Mouse (Mus musculus): ENCODE data around the gene Psen2.

Psen2 gene

DNA sequence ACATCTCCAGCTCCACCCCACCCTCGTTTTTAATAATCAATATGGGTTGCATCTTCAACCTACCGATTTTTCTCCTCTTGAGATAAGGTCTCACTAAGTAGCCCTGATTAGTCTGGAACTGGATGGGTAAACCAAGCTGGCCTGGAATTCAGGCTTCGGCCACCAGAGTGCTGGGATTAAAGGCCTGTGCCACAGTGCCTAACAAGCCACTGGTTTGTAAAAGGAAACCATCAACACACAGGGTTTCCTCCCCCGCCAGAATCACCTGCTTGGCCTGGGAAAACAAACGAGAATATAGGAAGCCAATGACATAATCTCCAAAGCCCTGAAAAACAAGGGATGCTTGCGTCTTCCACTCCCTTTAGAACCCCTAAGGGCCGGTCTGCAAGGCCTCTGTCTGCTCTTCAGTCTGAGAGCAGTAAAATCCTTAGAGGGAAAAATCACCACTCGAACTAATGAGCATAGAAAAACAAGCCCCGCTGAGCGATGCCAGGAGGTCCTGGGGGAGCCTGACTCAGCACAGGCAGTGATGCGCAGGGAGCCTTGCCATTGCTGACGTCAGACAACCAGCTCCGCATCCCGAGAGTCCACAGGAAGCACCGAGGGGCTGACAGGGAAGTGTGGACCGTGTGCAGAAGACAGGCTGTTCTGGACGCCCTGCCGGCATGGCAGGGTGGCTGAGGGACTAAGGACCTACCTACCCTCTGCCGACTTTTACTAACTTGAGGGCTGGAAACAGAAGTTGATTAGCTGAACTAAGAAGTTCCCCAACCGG, 13.4 kb downstream of the Psen2 start:
- DNase-seq (ENCODE audit: low spot score in 2 of 2) = peak in 1 of 2 experiments; percentile 23

DNA sequence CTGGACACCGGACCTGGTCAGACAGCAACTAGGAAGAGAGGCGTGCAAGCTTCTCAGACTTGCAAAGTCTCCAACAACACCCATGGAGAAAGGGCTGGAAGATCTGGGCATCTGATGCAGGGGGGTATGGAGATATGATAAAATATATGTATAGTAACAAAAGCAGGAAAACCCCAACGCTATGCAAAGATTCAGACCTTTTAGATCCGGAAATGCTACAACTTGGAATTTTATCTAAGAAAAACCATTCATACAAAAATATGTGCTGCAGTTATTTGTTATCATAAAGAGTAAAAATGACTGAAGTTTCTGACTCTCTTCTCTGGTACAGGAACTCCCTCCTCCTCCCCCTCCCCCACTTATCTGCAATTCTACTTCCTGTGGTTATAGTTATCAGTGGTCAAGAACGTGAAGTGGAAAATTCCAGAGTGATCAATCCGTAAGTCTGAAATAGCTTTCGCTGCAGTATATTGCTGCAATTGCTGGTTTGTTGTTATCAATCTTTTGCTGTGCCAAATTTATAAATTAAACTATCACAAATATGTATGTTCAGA, 14.6 kb downstream of the Psen2 start:
- DNase-seq (ENCODE audit: low spot score in 2 of 2) = no peak

DNA sequence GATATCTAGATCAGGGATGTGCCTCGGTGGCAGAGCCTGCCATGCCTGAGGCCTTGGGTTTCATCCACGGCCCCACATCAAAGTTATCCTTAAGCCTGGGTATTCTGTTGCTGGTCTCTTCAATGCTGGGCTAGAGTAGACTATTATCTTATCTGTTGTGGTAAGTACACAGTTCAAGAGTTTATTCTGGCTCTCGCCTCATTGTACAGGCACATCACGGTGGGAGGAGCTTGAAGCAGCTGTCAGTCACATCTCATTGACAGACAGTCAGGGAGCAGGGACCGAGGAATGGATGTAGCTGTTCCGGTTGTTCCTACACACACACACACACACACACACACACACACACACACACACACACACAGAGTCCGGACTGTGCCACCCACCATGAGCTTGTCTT, 15.3 kb downstream of the Psen2 start:
- DNase-seq (ENCODE audit: low spot score in 2 of 2) = no peak

DNA sequence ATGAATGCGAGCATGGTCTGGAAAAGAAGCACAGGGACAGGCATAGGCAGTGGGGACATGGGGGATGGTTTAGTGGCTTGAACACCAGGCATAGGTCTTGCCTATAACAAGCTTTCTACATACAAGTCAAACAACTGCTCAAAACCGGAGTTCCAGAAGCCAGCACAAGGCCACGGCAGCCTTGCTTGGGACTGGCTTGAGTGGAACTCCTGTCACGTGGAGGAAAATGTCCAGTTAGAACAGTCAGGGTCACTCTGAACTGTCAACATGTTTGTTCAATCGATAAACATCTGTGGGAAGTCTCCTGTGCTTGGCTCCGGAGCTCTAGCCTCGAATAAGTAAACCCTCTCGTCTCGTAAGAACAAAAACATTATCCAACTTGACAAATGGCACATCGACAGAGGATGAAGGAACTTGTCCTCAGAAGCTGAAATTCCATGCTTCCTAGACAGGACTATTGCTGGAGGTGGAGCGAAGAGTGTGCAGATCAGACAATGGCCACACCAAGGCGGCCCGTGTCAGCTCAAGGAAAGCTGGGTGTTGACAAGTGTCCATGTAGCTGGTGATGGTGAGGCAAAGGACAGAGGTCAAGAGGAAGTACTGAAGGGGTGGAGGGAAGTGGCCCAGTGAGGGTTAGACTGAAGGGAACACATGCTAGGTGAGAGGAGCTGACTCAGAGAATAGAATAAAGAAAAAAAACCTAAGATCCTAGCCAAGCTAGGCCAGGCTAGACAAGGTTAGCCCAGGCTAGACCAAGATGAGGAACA, 17.3 kb downstream of the Psen2 start:
- no peak for DNase-seq (ENCODE audit: low spot score in 2 of 2)

DNA sequence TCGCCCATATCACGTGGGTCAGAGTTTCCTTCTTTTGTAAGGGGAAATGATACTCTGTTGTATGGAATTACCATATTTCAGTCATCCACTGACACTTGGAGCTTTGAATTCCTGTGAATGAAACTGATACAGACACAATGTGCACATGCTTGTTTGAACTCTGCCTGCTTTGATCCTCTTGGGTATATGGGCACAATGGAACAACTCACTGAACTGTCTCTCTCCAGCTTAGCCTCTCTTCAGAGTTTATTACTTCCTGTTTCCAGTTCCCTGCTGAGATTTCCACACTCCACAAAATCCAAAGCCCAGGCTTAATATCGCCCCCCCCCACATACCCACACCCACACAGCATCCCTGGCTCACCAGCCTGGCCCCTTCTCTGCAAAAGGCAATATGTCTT, 31.5 kb downstream of the Psen2 start:
- no peak for DNase-seq (ENCODE audit: low spot score in 2 of 2)

DNA sequence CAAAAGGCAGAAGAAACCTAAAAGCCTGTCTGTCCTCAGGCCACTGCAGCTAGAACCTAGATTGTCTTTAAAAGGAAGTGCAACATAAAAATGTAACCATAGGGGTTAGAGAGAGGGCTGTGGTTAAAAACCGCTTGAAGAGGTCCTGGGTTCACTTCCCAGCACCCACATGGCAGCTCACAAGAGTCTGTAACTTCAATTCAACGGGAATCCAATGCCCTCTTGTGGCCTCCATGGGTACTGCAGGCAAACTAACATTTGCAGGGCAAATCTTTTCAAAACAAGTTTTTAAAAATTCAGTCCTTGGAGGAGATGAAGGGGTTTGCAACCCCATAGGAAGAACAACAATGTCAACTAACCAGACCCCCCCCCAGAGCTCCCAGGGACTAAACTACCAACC, 32.7 kb downstream of the Psen2 start:
- no peak for DNase-seq (ENCODE audit: low spot score in 2 of 2)

DNA sequence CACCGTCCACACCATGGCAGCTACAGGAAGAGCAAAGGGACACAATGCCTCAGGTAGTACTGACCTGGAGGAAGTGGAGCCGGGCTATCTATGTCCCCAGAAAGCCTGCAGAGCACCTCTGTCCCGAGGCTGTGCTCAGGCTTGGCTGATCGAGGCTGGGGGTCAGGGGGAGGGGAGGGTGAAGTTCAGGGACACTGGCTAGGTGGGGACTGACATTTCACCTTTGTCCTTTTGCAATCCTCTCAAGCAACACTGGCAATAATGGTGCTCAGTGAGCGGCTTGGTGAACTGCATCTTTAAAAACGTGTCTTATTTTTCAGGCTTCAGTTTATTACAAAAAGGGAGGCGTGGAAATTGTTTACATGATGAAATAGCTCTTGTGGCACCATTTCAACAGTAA, 33.3 kb downstream of the Psen2 start:
- DNase-seq (ENCODE audit: low spot score in 2 of 2) = no peak

DNA sequence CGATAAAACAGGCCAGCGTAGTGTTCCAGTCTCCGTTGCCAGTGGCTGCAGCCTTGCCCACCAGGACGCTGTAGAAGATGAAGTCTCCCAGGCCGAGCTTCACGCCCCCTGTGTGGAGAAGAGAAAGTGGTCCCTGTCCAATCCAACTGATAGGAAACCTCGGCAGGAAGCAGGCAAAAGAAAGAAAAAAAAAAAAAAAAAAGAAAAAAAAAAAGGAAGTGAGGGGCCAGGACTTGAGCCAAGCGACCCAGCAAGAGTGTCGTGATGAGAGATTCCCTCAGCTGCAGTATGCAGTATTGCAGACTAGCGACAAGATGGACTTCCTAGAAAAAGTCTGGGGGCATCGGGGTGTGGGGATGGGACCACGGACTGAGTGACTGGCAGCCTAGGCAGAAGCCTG, 34.4 kb downstream of the Psen2 start:
- DNase-seq (ENCODE audit: low spot score in 2 of 2) = no peak

DNA sequence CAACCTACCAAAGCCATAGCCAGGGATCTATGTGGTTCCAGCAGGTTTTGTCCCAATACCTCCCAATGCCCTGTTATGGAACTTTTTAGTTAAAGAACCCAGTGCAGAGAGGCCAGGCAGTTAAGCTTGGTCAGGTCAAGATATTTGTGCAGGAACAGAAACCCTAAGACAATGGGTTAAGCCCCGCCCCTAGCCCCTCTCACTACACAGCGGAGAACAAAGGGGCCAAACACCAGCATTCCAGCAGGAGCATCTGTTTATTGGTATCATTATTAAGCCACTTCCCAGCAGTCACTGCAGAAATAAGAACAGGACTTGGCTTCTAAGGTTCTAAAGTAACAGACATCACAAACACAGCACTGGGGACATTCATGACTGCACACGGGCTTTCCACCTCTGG, 36.5 kb downstream of the Psen2 start:
- no peak for DNase-seq (ENCODE audit: low spot score in 2 of 2)

DNA sequence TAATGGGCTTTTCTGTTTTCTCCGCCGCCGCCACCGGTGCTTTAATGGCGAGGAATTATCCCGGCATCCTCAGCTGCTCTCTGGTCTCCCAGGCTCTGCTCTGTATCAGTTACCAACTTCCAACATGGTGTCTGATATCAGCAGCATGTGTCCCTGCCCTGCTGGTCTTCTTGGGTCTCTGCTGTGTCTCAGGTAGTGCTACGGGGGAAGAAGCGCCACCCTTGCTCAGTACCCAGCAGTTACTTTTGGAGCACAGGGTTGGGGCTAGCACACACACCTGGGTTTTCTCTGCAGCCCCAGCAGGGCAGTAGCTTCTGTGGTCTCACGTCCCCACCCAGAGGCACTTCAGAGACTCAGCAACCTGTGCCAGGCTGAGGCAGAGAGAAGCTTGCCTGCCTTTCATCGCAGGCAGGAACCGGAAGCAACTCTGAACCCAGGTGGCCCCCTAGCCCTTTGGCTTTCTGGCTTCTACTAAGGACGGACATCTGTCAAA, 37.0 kb downstream of the Psen2 start:
- DNase-seq (ENCODE audit: low spot score in 2 of 2) = peak; percentile 63 to 65

DNA sequence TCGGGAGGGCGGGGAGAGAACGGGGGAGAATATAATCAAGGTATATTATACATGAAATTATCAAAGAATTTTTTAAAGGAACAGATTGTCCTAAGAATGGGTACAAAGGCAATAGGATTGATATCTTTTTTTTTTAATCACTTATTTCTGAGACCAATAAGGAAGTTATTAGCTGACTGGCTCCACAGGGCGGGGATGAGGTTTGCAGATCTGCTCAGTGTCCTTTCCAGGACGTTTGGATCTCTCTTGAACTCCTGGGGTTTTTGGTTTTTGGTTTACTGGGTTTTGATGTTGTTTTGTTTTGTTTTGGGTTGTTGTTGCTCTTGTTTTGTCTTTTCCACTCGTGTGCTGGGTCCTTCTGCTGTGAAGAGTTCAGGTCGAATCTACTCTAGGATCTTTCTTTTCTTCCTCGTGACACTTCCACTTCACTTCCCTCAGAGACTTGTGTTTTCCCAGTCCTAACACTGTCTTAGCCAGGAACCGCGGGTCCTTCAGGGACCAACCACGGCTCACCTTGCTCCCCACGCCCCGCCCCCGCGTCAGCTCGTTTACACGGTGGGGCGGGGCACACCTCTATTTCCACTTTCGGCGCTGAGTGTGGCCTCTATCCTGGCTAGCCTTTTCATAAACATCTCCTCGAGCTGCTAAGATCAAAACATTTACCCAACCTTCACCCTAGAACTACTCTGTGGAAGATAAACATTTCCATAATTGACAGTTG, 37.6 kb downstream of the Psen2 start:
- peak; percentile 71 to 79 for DNase-seq (ENCODE audit: low spot score in 2 of 2)

DNA sequence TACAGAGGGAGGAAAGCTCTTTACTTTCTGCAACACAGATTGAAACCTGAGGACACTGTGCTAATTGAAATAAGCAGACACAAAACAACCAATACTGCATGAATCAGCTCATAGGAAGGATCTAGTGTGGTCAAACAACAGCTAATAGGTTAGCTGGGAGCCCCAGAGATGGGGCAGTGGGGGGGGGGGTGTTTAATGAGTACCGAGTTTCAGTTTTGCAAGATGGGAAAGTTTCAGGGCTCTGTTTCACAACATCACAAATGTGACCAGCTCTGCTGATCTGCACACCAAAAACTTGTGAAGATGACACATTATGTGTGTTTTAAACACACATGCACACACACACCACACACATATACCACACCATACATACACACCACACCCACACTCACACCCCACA, 41.2 kb downstream of the Psen2 start:
- no peak for DNase-seq (ENCODE audit: low spot score in 2 of 2)

DNA sequence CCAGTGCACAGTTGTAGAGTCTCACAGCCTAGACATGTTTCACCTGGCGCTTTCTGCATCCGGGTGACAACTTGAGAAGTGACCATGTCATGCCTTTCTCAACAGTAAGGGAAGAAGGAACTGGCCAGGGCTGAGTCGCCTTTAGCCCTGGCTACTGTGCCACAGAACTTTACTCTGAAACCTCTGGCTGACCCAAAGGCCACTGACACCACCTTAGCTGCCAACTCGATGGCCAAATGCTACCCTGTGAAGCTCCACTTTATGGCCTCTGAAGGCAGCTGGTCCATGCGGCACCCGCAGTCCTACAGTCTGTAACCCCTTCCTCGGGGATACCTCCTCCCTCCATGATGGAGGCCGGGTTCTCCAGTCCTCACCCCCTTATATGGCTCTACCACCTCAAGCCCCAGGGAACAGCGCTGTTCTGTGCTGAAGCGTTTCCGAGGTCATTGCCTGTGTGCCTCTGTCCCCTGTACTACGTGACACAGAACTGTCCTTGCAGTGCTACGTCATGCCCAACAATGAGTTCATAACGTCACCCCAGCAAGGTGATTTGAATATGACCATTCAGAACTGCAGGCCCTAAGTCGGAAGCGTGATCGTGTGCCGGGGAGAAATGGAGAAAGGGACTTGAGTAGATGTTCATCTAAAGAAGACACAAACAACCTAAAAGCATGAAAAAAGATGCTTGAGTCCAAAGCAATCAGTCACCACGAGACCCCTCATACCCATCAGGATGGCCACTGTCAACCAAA, 42.3 kb downstream of the Psen2 start:
- no peak for DNase-seq (ENCODE audit: low spot score in 2 of 2)

DNA sequence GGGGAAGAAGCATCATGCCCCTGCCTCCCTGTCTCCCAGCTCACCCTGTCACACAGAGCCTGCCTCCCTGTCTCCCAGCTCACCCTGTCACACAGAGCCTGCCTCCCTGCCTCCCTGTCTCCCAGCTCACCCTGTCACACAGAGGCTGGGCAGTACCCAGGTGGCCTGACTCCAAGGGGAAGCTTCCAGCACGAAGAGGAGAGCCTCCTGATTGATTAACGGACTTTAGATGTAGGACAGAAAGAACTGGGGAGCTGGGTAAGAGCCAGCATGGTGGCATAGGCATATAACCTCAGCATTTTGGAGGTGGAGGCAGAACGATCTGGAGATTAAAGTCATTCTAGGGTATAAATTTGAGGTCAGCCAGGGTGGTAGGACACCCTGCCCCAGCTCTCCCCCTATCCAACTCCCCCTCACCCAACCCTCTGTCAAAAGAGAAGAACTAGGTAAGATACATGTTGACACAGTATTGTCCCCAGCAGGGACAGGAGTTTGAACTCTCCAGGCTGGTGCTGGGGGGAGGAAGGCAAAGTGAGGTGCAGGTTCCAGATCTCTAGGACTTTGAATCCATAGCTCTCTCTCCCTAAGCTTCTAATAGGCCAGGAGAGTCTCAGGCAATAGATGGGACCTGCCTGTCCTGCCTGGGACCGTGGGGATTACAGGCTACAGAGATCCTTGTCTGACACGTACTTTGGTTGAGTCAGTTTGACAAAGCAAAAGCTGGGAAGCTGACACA, 46.5 kb downstream of the Psen2 start:
- no peak for DNase-seq (ENCODE audit: low spot score in 2 of 2)

DNA sequence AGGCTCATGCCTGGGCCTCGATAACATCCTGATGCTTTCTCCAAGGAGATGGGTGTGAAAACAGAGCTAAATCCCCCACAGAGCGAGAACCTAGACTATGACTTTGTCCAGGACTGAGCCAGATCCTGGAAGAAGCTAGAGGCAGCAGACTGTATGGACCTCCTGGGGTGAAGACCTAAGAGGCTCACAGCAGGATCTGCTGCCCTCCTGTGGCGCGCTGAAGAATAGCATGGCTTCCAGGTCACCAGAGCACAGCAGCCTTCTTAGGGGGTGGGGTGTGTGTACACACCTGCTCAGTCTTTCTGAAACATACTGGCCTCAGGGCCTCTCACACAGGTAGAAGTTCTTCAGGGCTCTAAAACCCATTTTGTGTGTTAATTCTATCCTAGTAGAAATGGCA, 48.2 kb downstream of the Psen2 start:
- peak; percentile 69 for DNase-seq (ENCODE audit: low spot score in 2 of 2)

DNA sequence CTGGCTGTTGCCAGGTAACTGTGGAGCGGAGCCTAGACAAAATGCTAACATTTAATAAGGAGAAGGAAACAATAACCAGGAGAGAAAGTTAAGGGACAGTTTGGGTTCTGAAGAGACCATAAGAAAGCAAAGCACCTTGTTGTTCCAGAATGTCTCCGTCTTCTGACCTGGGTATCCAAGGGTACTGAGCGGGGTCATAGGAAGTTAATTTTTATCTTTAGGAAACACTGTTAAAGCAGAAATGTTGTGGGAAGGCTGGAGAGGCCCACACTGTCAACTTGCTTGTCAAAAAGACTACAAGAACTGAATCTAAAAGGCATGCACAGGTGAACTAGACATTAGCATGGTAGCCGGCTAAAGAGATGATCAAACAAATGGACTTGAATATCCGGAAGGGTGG, 50.3 kb downstream of the Psen2 start:
- DNase-seq (ENCODE audit: low spot score in 2 of 2) = no peak

DNA sequence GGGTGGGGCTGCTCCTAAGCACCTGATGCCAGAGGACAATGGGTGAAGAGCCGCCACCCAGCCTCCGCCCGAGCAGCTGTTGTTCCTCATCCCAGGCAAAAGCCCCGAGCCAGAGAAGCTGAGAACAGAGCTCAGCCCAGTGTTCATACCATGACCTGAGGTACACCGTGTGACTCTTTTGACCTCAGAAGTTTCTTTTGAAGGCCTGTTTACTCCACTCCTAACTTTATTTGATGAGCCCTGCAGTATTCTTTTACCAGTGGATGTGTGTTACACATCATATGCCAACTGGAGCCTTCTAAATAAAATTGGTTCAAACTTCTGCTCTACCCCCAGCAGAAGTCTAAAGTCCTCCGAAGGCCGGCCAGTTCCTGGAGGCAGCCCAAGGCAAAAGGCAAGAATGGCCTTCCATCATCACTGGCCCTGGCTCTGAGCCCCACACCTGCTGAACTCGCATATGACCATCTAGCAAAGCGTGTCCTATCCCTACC, 52.4 kb downstream of the Psen2 start:
- no peak for DNase-seq (ENCODE audit: low spot score in 2 of 2)

DNA sequence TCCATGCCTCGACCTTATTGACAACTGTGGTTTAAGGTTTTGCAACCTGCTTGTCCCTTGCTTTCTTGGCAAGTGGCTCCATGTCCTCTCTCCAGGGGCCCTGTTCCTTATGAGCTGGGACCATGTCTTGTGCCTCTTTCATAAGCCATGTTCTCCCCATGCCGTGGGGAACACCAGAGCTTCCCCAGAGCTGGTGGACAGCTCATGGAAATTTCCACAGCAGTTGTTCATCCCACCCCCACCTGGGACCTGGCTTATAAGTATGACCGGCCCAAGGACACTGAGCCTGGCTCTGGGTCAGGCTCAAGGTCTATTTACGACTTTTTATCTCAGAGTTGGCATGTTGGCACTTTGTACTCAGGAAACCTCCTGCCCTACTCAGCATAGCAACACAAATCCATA, 53.2 kb downstream of the Psen2 start:
- no peak for DNase-seq (ENCODE audit: low spot score in 2 of 2)

DNA sequence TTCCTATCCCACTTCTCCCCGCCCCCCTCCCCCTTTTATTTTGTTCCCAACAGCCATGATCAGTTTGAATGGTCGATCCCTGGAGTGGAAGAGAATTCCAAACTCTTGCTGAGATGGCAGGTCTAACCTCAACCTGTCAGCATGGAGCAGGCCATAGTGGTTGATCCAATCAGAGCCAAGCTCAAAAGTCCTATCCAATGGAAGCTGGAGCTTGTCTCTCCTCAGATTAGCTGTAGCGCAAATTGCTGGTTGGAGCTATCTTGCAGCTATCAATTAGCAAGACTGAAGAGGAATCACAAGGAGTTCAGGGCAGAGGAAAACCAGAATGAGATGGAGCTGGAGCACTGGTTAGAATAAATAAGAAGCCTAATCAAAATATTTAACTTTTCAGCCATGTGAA, 54.9 kb downstream of the Psen2 start:
- no peak for DNase-seq (ENCODE audit: low spot score in 2 of 2)

DNA sequence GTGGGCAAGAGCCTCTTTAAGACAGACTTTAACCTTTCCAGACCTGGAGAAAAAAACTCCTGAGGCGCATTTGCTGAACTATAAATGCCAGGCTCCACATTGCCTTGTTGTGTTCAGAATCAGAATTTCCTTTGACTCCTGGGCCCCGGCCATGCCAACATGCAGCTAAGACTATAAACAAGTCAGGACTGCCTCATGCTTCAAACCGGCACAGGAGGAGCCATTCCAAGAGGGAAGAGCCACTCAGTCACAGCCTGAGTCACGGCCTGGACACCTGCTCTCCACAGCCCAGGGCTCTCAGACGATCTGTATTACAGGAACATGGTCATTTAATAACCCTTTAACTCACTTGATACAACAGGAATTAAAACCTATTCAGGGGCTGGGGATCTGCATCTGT, 62.5 kb downstream of the Psen2 start:
- DNase-seq (ENCODE audit: low spot score in 2 of 2) = no peak

DNA sequence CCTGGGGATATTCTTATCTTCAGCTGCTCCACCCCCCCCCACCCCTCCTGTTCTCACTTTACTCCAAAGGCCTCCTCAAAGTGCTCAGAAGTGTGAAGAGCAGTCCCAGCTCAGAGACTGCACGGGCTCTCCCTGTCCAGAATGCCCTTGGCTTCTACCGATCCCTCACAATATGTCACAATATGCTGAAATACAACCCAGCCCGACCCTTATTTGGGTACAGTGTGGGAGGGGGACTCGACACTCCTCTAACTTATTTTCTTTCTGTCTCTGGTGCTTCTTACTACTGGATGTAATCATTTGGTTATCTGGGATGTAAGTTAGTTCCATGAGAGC, 63.6 kb downstream of the Psen2 start:
- no peak for DNase-seq (ENCODE audit: low spot score in 2 of 2)
